Mouse (Mus musculus) testis, adult 2 months (tissue): ENCODE measurements around the gene Sox21.

Source experiments
- CTCF ChIP-seq: fragments of 200-500 bp; IDR thresholded peaks from 2 replicates; pipeline ENCODE4 v1.5.1; 2012; ENCODE audit warnings: low read depth, mild to moderate bottlenecking, inconsistent platforms, low read length, moderate library complexity; ENCODE audit not compliant: control insufficient read depth, insufficient read depth, insufficient replicate concordance
- POLR2A ChIP-seq: fragments of 200-500 bp; IDR thresholded peaks from 2 replicates; pipeline ENCODE4 v1.6.1; 2012; ENCODE audit warnings: low read depth, mild to moderate bottlenecking, inconsistent platforms, low read length, moderate library complexity; ENCODE audit not compliant: control insufficient read depth

GRCm38 (mm10) chr14:118239351-118239750, 2.5 kb upstream of the Sox21 start:
- no peak for TF ChIP-seq CTCF
- TF ChIP-seq POLR2A, result no peak
